Mouse (Mus musculus): Measurements from ENCODE around the gene Sult2b1.

DNA sequence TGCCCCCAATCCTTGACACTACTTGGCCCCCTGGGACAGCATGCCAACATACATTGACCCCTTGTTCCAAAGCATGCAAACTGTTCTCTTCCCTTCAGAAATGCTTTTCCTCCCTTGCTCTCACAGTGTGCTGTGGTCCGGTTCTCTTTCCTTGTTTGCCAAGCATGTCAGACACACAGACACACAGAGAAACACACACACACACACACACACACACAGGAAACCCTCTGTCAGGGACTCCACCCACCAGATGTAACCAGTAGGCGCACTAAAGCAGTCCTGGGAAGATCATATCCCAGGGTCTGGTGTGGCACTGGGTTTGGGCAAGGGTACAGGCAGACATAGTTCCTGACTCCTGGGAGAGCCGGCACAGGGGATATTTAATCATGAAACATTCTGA is 97.6 kb downstream of the Sult2b1 start:
- TF ChIP-seq POLR2A (IDR thresholded peaks at IDR 0.05; ENCODE audit: insufficient read depth, low read depth, low read length) = no peak
- no peak for TF ChIP-seq CTCF (IDR thresholded peaks at IDR 0.05)
